Mouse (Mus musculus) adrenal gland, adult 2 months (tissue): ENCODE results near the gene Fam69b. TPM values are rescaled to one million over a fixed set of nuclear protein-coding genes. Genes with fewer than 3 reads are reported as not detected.

Experiments
- DNase-seq: peaks from one replicate; pipeline ENCODE4 v3.0.0; 2021
- polyA plus RNA-seq: library from polyadenylated mRNA; depleted of rRNA; stranded (reverse); fragments of >200 nt; gene quantifications from 2 replicates; pipeline ENCODE4 v1.2.3, GENCODE M21; 2012
- total RNA-seq, 2 experiments: library from RNA; stranded (reverse); gene quantifications; 2 replicates each; pipeline ENCODE4 v1.2.3; 2021

Gene Fam69b
- total and polyA plus RNA-seq, 3 experiments = 6.9 to 21.8 (median 15.7) TPM

GRCm38 (mm10) chr2:26625419-26625818, 2.8 kb upstream of the Fam69b start:
- no peak for DNase-seq

DNA sequence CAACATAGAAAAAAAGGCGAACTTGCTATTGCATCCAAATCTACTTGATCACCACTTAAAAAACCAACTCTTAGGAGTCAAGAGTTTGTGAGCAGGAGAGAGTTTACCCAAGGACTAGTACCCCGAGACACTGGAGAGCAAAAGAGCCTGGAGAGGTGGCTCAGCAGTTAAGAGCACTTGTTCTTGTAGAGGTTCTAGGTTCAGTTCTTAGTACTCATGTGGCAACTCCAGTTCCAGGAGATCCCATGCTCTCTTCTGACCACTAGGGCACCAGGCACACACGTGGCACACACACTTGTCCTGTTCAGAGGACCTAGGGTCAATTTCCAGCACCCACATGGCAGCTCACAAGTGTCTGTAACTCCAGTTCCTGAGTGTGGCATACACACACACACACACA, 2.2 kb upstream of the Fam69b start:
- DNase-seq = no peak

- no peak for DNase-seq
Measured at GRCm38 (mm10) chr2:26628792-26629437, 658 bp downstream of the Fam69b start.

- DNase-seq = no peak
Measured at GRCm38 (mm10) chr2:26632541-26633395, 4.5 kb downstream of the Fam69b start.

GRCm38 (mm10) chr2:26633953-26634530, 5.8 kb downstream of the Fam69b start:
- DNase-seq = no peak

DNA sequence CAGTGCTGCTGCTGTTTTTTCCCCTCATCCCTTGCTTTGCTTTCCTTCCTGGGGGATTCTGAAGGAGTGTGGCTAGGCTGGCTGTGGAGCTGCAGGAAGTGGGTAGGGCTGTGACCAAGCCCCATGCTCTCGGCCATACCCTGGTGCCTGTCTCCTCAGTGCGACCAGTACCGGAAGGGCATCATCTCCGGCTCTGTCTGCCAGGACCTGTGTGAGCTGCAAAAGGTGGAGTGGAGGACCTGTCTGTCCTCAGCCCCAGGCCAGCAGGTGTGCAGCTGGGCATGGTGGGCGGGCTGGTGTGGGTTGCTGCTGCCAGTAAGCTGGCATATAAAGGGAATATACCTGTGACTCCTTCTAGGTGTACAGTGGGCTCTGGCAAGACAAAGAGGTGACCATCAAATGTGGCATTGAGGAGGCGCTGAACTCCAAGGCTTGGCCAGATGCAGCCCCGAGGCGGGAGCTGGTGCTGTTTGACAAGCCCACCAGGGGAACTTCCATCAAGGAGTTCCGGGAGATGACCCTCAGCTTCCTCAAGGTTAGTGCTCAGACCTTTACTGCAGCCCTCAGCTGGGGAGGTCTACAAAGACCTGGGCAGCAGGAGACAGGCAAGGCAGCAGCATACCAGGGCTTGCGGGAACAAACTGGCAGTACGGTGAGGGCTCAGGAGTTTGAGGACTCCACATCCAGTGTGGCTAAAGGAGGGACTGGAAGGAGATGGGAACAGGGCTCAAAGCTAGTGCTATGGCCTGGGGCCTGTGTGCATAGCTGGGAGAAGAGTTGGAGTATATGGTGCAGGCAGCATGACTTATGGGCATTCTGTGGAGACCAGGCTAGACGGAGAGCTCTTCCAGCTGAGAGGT, 6.6 kb downstream of the Fam69b start:
- DNase-seq = no peak

GRCm38 (mm10) chr2:26635489-26636324, 7.5 kb downstream of the Fam69b start:
- no peak for DNase-seq

- DNase-seq = no peak
Measured at GRCm38 (mm10) chr2:26636325-26636635, 8.0 kb downstream of the Fam69b start.

DNA sequence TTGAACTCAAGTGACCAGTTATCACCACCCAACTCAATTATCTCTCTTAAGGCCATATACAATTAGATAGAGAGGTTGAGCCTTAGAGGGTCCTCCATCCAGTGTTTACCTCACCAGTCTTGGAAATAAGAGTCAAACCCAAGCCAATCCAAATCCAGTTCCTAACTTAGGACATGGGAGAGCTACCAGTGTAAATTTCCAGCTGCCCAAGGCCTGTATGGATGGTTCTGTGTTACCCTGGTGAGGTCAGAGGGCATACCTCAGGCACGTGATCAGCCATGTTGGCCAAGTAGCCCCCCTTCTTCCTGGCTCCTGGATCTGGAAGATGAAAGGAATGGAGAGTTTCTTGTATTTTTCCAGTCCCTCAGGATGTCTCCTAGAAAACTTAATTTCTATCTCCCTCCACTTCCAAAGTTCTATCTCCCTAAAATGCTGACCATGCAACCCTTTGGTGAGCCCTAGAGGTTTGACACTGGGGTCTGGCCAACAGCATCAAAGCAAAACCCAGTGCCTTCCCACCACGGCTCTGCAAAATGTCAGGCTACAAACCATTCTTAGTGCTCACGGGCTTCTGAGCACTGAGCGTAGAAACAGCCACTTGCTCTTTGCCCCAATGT, 9.2 kb downstream of the Fam69b start:
- no peak for DNase-seq

DNA sequence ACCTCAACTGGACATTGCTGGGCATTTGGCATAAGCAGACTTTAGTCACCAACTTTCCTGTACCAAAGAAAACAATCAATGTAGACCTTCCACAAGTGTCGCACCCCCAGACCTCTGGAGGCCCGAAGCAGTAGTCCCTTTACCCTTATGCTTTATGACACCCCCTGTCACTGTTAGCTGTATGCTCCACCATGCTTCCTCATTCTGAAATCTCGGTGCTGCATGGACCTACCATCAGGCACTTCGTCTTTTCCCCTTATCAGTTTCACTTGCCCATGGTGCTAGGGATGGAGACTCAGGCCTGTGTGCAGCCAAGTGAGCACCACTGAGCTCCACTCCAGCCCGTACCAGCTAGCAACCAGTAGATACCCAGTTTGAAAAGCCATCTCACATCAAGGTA, 9.8 kb downstream of the Fam69b start:
- DNase-seq = no peak

GRCm38 (mm10) chr2:26638572-26638971, 10.3 kb downstream of the Fam69b start:
- DNase-seq = no peak

GRCm38 (mm10) chr2:26639083-26639482, 10.8 kb downstream of the Fam69b start:
- DNase-seq = peak; percentile 51

- DNase-seq = peak; percentile 96
Measured at GRCm38 (mm10) chr2:26639838-26640830, 11.9 kb downstream of the Fam69b start.

- peak; percentile 31 for DNase-seq
Measured at GRCm38 (mm10) chr2:26641006-26641647, 12.9 kb downstream of the Fam69b start.

- peak; percentile 60 for DNase-seq
Measured at GRCm38 (mm10) chr2:26643942-26644341, 15.7 kb downstream of the Fam69b start.

- peak; percentile 75 for DNase-seq
Measured at GRCm38 (mm10) chr2:26646643-26647293, 18.5 kb downstream of the Fam69b start.

DNA sequence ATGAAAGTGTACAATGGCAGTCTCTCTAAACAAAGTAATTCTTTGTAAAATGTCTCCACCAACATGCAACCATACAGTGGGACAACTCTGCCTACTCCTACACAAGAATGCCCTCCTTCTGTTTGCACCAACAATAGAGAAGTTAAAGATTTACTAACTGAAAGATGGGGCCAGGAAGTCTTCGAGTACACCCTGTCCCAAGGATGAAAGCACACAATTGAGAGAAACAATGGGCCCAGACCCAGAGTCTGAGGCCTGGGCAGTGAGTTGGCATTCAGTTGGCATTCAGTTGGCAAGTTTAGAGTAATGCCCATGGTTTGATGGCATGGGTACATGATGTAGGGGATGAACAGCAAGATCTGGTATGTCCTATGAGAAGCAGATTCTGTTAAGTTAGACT, 26.4 kb downstream of the Fam69b start:
- DNase-seq = no peak

DNA sequence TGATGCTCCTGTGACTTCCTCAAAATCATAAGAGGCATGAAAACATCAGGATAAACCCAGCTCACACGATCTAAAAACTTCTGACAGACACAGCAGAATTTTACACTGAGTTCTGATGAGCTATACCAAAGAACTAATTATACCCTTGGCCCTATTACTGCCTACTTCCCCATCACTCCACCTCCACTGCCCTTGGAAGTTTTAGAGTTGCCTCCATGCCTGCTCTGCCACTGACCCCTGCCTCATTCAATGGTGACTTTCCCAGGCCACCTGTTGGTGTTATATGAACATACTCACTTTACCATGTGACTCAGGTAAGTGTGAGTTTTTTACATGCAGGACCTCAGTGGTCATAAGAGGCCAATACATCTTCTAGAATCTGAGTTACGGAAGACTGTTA, 29.2 kb downstream of the Fam69b start:
- no peak for DNase-seq
